Mouse (Mus musculus) C2C12 (cell line): ENCODE measurements around the gene Gm6592.

Source experiments
- CTCF ChIP-seq: IDR thresholded peaks from one replicate; pipeline ENCODE4 v1.5.1; 2011; ENCODE audit not compliant: control insufficient read depth, insufficient read depth, insufficient read length
- FOSL1 ChIP-seq: IDR thresholded peaks from one replicate; pipeline ENCODE4 v1.8.0; 2011; ENCODE audit warnings: mild to moderate bottlenecking, low read length; ENCODE audit not compliant: poor library complexity, insufficient read depth, severe bottlenecking
- MAX ChIP-seq: IDR thresholded peaks from one replicate; pipeline ENCODE4 v1.6.1; 2011; ENCODE audit warnings: mild to moderate bottlenecking, control low read depth
- USF1 ChIP-seq: IDR thresholded peaks from one replicate; pipeline ENCODE4 v1.6.1; 2011; ENCODE audit warnings: low read depth, mild to moderate bottlenecking, control low read depth, moderate library complexity

DNA sequence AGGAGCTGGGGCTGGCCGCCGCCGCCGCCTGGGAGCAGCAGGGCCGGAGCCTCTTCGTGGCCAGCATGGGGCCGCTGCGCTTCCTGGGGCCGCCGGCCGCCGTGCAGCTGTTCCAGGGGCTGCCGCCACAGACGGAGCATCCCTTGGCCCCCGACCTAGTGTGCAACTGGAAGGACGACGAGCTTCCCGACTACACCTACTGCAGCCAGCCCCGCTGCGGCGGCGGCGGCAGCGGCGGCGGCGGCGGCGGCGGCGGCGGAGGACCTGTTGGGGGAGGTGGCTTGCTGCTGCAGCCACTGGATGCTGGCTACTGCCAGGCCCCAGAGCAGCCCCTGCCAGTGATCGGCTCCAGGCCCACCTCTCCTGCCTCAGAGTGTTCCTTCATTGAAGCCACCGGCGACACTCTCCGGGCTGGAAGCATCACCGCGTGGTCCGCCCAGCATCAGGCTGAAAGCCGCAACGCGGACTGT lies 49.4 kb downstream of the Gm6592 start:
- TF ChIP-seq CTCF (no peak), USF1 (no peak), MAX (no peak), FOSL1 (no peak)
